Mouse (Mus musculus): ENCODE measurements around the gene Gm21970.

Gm21970 gene

GRCm38 (mm10) chr16:91443211-91443611 lies 51.7 kb downstream of the Gm21970 start:
- no peak for DNase-seq

GRCm38 (mm10) chr16:91444847-91445246 lies 53.3 kb downstream of the Gm21970 start:
- DNase-seq: no peak

- DNase-seq: no peak
These were observed 54.0 kb downstream of the Gm21970 start for GRCm38 (mm10) chr16:91445566-91445965.

- no peak for DNase-seq
These were observed 55.4 kb downstream of the Gm21970 start for GRCm38 (mm10) chr16:91446778-91447511.

- DNase-seq: peak; percentile 66 to 80
These were observed 56.0 kb downstream of the Gm21970 start for GRCm38 (mm10) chr16:91447512-91447900.

GRCm38 (mm10) chr16:91448088-91448487 lies 56.6 kb downstream of the Gm21970 start:
- no peak for DNase-seq

GRCm38 (mm10) chr16:91448895-91449294 lies 57.4 kb downstream of the Gm21970 start:
- no peak for DNase-seq

- DNase-seq: no peak
These were observed 58.9 kb downstream of the Gm21970 start for GRCm38 (mm10) chr16:91450137-91451064.

- DNase-seq: no peak
These were observed 60.4 kb downstream of the Gm21970 start for GRCm38 (mm10) chr16:91451949-91452348.

- DNase-seq: no peak
These were observed 60.9 kb downstream of the Gm21970 start for GRCm38 (mm10) chr16:91452363-91452896.

- no peak for DNase-seq
These were observed 64.3 kb downstream of the Gm21970 start for GRCm38 (mm10) chr16:91455868-91456267.

- DNase-seq: no peak
These were observed 66.8 kb downstream of the Gm21970 start for GRCm38 (mm10) chr16:91458301-91458746.

- DNase-seq: no peak
These were observed 67.5 kb downstream of the Gm21970 start for GRCm38 (mm10) chr16:91458976-91459375.

- DNase-seq: no peak
These were observed 67.9 kb downstream of the Gm21970 start for GRCm38 (mm10) chr16:91459396-91459795.

GRCm38 (mm10) chr16:91459841-91460370 lies 68.4 kb downstream of the Gm21970 start:
- DNase-seq: no peak

- no peak for DNase-seq
These were observed 69.6 kb downstream of the Gm21970 start for GRCm38 (mm10) chr16:91461066-91461638.

GRCm38 (mm10) chr16:91461773-91462181 lies 70.3 kb downstream of the Gm21970 start:
- no peak for DNase-seq

- peak; percentile 76 to 86 for DNase-seq
These were observed 71.1 kb downstream of the Gm21970 start for GRCm38 (mm10) chr16:91462644-91463043.

- DNase-seq: no peak
These were observed 71.9 kb downstream of the Gm21970 start for GRCm38 (mm10) chr16:91463400-91463799.

GRCm38 (mm10) chr16:91463836-91464400 lies 72.4 kb downstream of the Gm21970 start:
- DNase-seq: no peak

GRCm38 (mm10) chr16:91464594-91465504 lies 73.3 kb downstream of the Gm21970 start:
- peak; percentile 76 to 81 for DNase-seq
